In genomic region chrX:94213384-94213783, GRCm38 (mm10) we compare ENCODE assay signal across 7 mouse cellular contexts. TPM values are rescaled to one million over a fixed set of nuclear protein-coding genes. Genes with fewer than 3 reads are reported as not detected.
A peak's percentile ranks its signal among the peaks of the same experiment; 100 is the strongest.
DNase-seq lines count a peak whose midpoint lies in the region; ATAC-seq and TF ChIP-seq lines count a peak whose summit lies in the region.

No protein-coding gene starts in this region.

- no peaks in the 10 kb centered on the region for H3K27me3 ChIP-seq in lung, postnatal 0 days (replicated peaks; ENCODE audit: insufficient read depth, low read length)
- H3K27me3 ChIP-seq in forebrain, embryonic 16.5 days (replicated peaks; ENCODE audit: control insufficient read depth, insufficient read depth, low read length) = no peaks in the 10 kb centered on the region
- H3K27me3 ChIP-seq in liver, embryonic 12.5 days (replicated peaks) = no peaks in the 10 kb centered on the region
- no peaks in the 10 kb centered on the region for H3K27me3 ChIP-seq in stomach, postnatal 0 days (ENCODE audit: control insufficient read depth, insufficient read depth, low read length)

- TF ChIP-seq CTCF in lung, postnatal 0 days (IDR thresholded peaks at IDR 0.05) = peak; percentile 35; the same call in 1 of the 2 replicates
- peak; percentile 30; the same call in 1 of the 2 replicates for TF ChIP-seq CTCF in stomach, postnatal 0 days (IDR thresholded peaks at IDR 0.05; ENCODE audit: low read depth)

- WGBS in lung, postnatal 0 days = 5% methylated on average over 7 of the region's 7 CpGs
- WGBS in forebrain, embryonic 16.5 days = 12% methylated on average over 7 of the region's 7 CpGs
- 8% methylated on average over 7 of the region's 7 CpGs for WGBS in liver, embryonic 12.5 days (ENCODE audit: insufficient replicate concordance)
- 5% methylated on average over 7 of the region's 7 CpGs for WGBS in stomach, postnatal 0 days

- peak overlapping the region; percentile 78; the same call in 1 of the 2 replicates for H3K4me3 ChIP-seq in lung, postnatal 0 days (ENCODE audit: low read depth, low read length)
- peak overlapping the region; percentile 98; the same call in 1 of the 2 replicates for H3K4me3 ChIP-seq in brown adipose tissue, adult 24 weeks (ENCODE audit: insufficient read depth, low read depth, low read length)
- peak overlapping the region; percentile 87 for H3K4me3 ChIP-seq in forebrain, embryonic 16.5 days (replicated peaks; ENCODE audit: low read length)
- H3K4me3 ChIP-seq in liver, embryonic 12.5 days = peak overlapping the region; percentile 84
- H3K4me3 ChIP-seq in stomach, postnatal 0 days (ENCODE audit: low read depth, low read length) = peak overlapping the region; percentile 61

- H3K4me1 ChIP-seq in lung, postnatal 0 days (ENCODE audit: insufficient read depth, low read depth, low read length) = no peaks in the 10 kb centered on the region
- H3K4me1 ChIP-seq in brown adipose tissue, adult 24 weeks (ENCODE audit: control insufficient read depth, insufficient read depth, insufficient read length, low read length) = no peaks in the 10 kb centered on the region
- no peaks in the 10 kb centered on the region; the same call in 1 of the 2 replicates for H3K4me1 ChIP-seq in forebrain, embryonic 16.5 days (replicated peaks; ENCODE audit: control insufficient read depth, insufficient read depth, low read length)
- peaks cover 12% of the 10 kb centered on the region for H3K4me1 ChIP-seq in liver, embryonic 12.5 days
- no peaks in the 10 kb centered on the region for H3K4me1 ChIP-seq in stomach, postnatal 0 days (replicated peaks; ENCODE audit: control insufficient read depth, insufficient read depth)

- no peaks in the 10 kb centered on the region for H3K36me3 ChIP-seq in lung, postnatal 0 days (ENCODE audit: insufficient read depth, low read length)
- H3K36me3 ChIP-seq in forebrain, embryonic 16.5 days (ENCODE audit: control insufficient read depth, insufficient read depth) = peaks cover 3% of the 10 kb centered on the region
- peaks cover 24% of the 10 kb centered on the region for H3K36me3 ChIP-seq in liver, embryonic 12.5 days
- H3K36me3 ChIP-seq in stomach, postnatal 0 days (ENCODE audit: control insufficient read depth, insufficient read depth, low read length) = no peaks in the 10 kb centered on the region; the same call in 1 of the 2 replicates

- H3K27ac ChIP-seq in lung, postnatal 0 days (ENCODE audit: low read length) = 0 out of 2 replicates have a peak overlapping the region, but pooled peaks have one; percentile 71
- H3K27ac ChIP-seq in brown adipose tissue, adult 24 weeks (replicated peaks; ENCODE audit: low read depth, low read length) = no peak overlapping the region
- H3K27ac ChIP-seq in forebrain, embryonic 16.5 days (ENCODE audit: low read length) = peak overlapping the region; percentile 83
- H3K27ac ChIP-seq in liver, embryonic 12.5 days = peak overlapping the region; percentile 78; the same call in 1 of the 2 replicates
- H3K27ac ChIP-seq in stomach, postnatal 0 days (replicated peaks) = peak overlapping the region; percentile 75

- H3K4me2 ChIP-seq in lung, postnatal 0 days (replicated peaks; ENCODE audit: low read depth, low read length) = peak overlapping the region; percentile 65
- H3K4me2 ChIP-seq in forebrain, embryonic 16.5 days (ENCODE audit: low read length) = peak overlapping the region; percentile 54
- peak overlapping the region; percentile 74 for H3K4me2 ChIP-seq in liver, embryonic 12.5 days
- H3K4me2 ChIP-seq in stomach, postnatal 0 days (replicated peaks; ENCODE audit: low read depth) = peak overlapping the region; percentile 58

- no peak overlapping the region for H3K9ac ChIP-seq in lung, postnatal 0 days (replicated peaks; ENCODE audit: low read depth)
- peak overlapping the region; percentile 59 for H3K9ac ChIP-seq in forebrain, embryonic 16.5 days (replicated peaks; ENCODE audit: low read depth, low read length)
- peak overlapping the region; percentile 82; the same call in 1 of the 2 replicates for H3K9ac ChIP-seq in liver, embryonic 12.5 days
- H3K9ac ChIP-seq in stomach, postnatal 0 days (ENCODE audit: low read length) = 0 out of 2 replicates have a peak overlapping the region, but pooled peaks have one; percentile 23

- no peak for ATAC-seq in lung, postnatal 0 days
- peak; percentile 9; the same call in 1 of the 2 replicates for ATAC-seq in forebrain, embryonic 16.5 days
- ATAC-seq in liver, embryonic 12.5 days = no peak
- no peak for ATAC-seq in stomach, postnatal 0 days (ENCODE audit: low FRiP score, low TSS enrichment)

- no peak for TF ChIP-seq EP300 in lung, postnatal 0 days (IDR thresholded peaks at IDR 0.05)
- TF ChIP-seq EP300 in stomach, postnatal 0 days (optimal IDR thresholded peaks at IDR 0.05) = no peak

- DNase-seq in lung, postnatal 0 days (ENCODE audit: low spot score) = no peak
- DNase-seq in lung, postnatal 4 days = no peak
- no peak for DNase-seq in stomach, postnatal 0 days (ENCODE audit: low spot score)
- no peak for DNase-seq in MN1 (ENCODE audit: low spot score)

- H3K9me3 ChIP-seq in lung, postnatal 0 days (ENCODE audit: low read length) = no peaks in the 10 kb centered on the region
- H3K9me3 ChIP-seq in forebrain, embryonic 16.5 days (ENCODE audit: control insufficient read depth, low read length) = no peaks in the 10 kb centered on the region
- no peaks in the 10 kb centered on the region for H3K9me3 ChIP-seq in liver, embryonic 12.5 days (replicated peaks)
- no peaks in the 10 kb centered on the region for H3K9me3 ChIP-seq in stomach, postnatal 0 days (ENCODE audit: control insufficient read depth, low read length)

RNA-seq across cellular contexts. Expression of gene Eif2s3x, which starts 0.7 kb away (rescaled TPM):
- polyA plus RNA-seq in lung, postnatal 0 days (2015; fragmentation: Nextera tagmentation; extraction: Ambion mirVana) = 32.0 and 36.1 TPM in 2 replicates
- polyA plus RNA-seq in brown adipose tissue, adult 24 weeks (2012; ENCODE audit: insufficient read depth, insufficient read length, missing spikeins) = 81.5 and 82.8 TPM in 2 replicates
- polyA plus RNA-seq in forebrain, embryonic 16.5 days (2015; fragmentation: Nextera tagmentation; extraction: Ambion mirVana) = 106 and 121 TPM in 2 replicates
- polyA plus RNA-seq in liver, embryonic 12.5 days (2016; fragmentation: Nextera tagmentation; extraction: Ambion mirVana) = 68.6 and 73.0 TPM in 2 replicates
- 37.0 and 38.8 TPM in 2 replicates for polyA plus RNA-seq in stomach, postnatal 0 days (2015; fragmentation: Nextera tagmentation; extraction: Ambion mirVana)

RNA-seq across cellular contexts. Expression of gene Klhl15, which starts 21.0 kb away (rescaled TPM):
- 5.1 and 5.7 TPM in 2 replicates for polyA plus RNA-seq in lung, postnatal 0 days (2015; fragmentation: Nextera tagmentation; extraction: Ambion mirVana)
- 4.5 and 5.1 TPM in 2 replicates for polyA plus RNA-seq in brown adipose tissue, adult 24 weeks (2012; ENCODE audit: insufficient read depth, insufficient read length, missing spikeins)
- polyA plus RNA-seq in forebrain, embryonic 16.5 days (2015; fragmentation: Nextera tagmentation; extraction: Ambion mirVana) = 10.0 TPM in 2 replicates
- polyA plus RNA-seq in liver, embryonic 12.5 days (2016; fragmentation: Nextera tagmentation; extraction: Ambion mirVana) = 6.9 and 7.2 TPM in 2 replicates
- 5.6 and 5.9 TPM in 2 replicates for polyA plus RNA-seq in stomach, postnatal 0 days (2015; fragmentation: Nextera tagmentation; extraction: Ambion mirVana)
